Mouse (Mus musculus) midbrain, embryonic 14.5 days (tissue): ENCODE results near the gene Traf3ip1. TPM values are rescaled to one million over a fixed set of nuclear protein-coding genes. Genes with fewer than 3 reads are reported as not detected.

Experiments
- ATAC-seq: fragments of 200-750 bp; cut with Nextera tagmentation; 2 replicates; pipeline ENCODE4 v1.8.0; 2017; ENCODE audit warnings: moderate number of reproducible peaks, moderate library complexity; ENCODE audit not compliant: low FRiP score, low TSS enrichment
- DNase-seq: peaks from one replicate; pipeline ENCODE4 v3.0.0-alpha.2; 2015
- H3K27ac ChIP-seq: fragments of 300-500 bp; sonication (generic); replicated peaks from 2 replicates; pipeline ENCODE4 v1.5.1; 2014; ENCODE audit warnings: mild to moderate bottlenecking, low read depth, low read length, moderate library complexity
- H3K27me3 ChIP-seq: fragments of 300-500 bp; sonication (generic); 2 replicates; pipeline ENCODE4 v1.6.1; 2014; ENCODE audit warnings: low read length, control low read depth, mixed read lengths; ENCODE audit not compliant: control insufficient read depth, insufficient read depth
- H3K36me3 ChIP-seq: fragments of 300-500 bp; sonication (generic); 2 replicates; pipeline ENCODE4 v1.6.1; 2014; ENCODE audit warnings: low read length, control low read depth; ENCODE audit not compliant: control insufficient read depth, insufficient read depth
- H3K4me1 ChIP-seq: fragments of 300-500 bp; sonication (generic); 2 replicates; pipeline ENCODE4 v1.6.1; 2014; ENCODE audit warnings: mild to moderate bottlenecking, antibody characterized with exemption, low read length, control low read depth; ENCODE audit not compliant: control insufficient read depth, insufficient read depth
- H3K4me2 ChIP-seq: fragments of 300-500 bp; sonication (generic); 2 replicates; pipeline ENCODE4 v1.6.1; 2014; ENCODE audit warnings: mild to moderate bottlenecking, low read length, moderate library complexity
- H3K4me3 ChIP-seq: fragments of 300-500 bp; sonication (generic); replicated peaks from 2 replicates; pipeline ENCODE4 v1.5.1; 2014; ENCODE audit warnings: low read depth, low read length
- H3K9ac ChIP-seq: fragments of 300-500 bp; sonication (generic); replicated peaks from 2 replicates; pipeline ENCODE4 v1.6.1; 2014; ENCODE audit warnings: mild to moderate bottlenecking, low read length, moderate library complexity
- H3K9me3 ChIP-seq: fragments of 300-500 bp; sonication (generic); 2 replicates; pipeline ENCODE4 v1.6.1; 2016; ENCODE audit warnings: low read length, control low read depth, mixed read lengths; ENCODE audit not compliant: control insufficient read depth
- whole genome bisulfite sequencing: fragments of 180-500 bp; shearing (Covaris S2); extraction: QIAGEN DNeasy Blood & Tissue Kit; methylation state at CpG from one replicate; pipeline ENCODE4 v1.1.7; 2014; 5-methylcytosine and 5-hydroxymethylcytosine counted together
- polyA plus RNA-seq: library from polyadenylated mRNA; unstranded; fragments of >200 nt; fragmentation: Nextera tagmentation; extraction: Ambion mirVana; gene quantifications from 2 replicates; pipeline ENCODE4 v1.2.1, GENCODE M21; 2014

Traf3ip1 gene
- polyA plus RNA-seq, 1 experiment from 2014 or later = 9.2 TPM

DNA sequence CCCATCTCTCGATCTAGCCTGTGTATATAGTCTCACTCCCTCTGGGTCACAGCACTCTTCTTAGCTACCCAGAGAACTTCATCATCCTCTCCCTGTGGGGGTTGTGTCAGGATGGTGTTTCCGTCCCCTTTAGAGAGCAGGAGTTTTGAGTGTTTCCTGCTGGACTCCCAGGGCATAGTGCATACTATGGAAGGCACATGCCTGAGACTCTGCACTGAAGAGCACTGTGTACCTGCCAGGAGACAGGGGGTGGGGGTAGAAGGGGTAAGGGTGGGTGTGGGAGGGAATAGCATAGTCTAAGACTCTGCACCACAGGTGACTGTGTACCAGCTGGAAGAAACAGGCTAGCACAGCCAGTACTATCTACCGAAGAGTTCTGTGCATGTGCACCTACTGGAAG, 40.1 kb upstream of the Traf3ip1 start:
- Histone ChIP-seq H3K9me3 (no peaks in the 10 kb centered on the region), H3K27ac (no peak overlapping the region), H3K27me3 (no peaks in the 10 kb centered on the region; the same call in 1 of the 2 replicates), H3K4me2 (no peak overlapping the region), H3K36me3 (peaks cover 11% of the 10 kb centered on the region; the same call in 1 of the 2 replicates), H3K9ac (no peak overlapping the region), H3K4me3 (no peak overlapping the region), H3K4me1 (peaks cover 21% of the 10 kb centered on the region)
- WGBS = 92% methylated on average over 3 of the region's 3 CpGs
- ATAC-seq (no peak), DNase-seq (no peak)

DNA sequence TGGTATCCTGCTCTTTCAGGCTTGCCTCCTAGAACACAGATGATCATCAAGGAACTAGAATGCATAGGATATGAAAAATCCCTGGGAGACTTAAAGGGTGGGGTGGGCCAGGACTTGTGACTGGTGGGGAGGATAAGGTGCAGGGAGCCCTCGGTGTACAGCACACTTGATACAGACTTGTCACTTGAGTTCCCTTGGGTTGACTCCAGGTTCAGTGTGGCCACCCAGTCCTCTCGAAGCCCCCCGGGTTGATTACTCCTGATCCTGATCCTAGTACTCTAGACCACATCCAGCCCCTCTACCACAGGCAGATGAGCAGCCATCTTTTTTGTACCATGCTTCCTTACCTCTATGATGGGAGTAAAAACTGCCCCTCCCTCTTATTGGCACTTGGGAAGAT, 39.5 kb upstream of the Traf3ip1 start:
- no peak overlapping the region for H3K27ac ChIP-seq

DNA sequence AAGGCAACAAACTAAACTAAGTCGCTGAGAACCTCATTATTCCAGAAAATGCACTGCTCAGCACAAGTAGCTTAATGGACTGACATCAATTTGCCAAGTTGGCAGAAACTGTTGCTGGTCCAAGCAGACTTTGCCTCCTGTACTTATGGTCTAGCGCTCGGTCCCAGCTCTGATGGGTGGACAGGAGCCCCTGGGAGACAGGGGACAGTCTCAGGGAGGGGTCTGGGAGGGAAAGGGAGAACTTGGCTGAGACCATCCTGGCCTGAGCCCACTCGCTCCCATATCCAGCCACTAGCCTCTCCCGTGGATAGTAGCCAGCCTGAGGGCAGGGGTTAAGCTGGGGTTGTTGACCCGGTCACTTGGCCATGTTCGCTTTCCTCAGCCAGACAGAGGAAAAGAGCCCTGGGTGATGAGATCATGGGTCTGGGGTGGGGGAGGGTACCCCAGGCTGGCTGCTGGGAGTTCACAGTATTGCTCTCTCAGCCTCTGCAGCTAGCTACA, 38.7 kb upstream of the Traf3ip1 start:
- no peak overlapping the region for H3K9ac ChIP-seq
- DNase-seq = peak; percentile 18

More for the DNA sequence above, 39.5 kb upstream of the Traf3ip1 start:
- DNase-seq (no peak), ATAC-seq (no peak)
- 96% methylated on average over 3 of the region's 3 CpGs for WGBS
- Histone ChIP-seq H3K9ac (no peak overlapping the region), H3K4me2 (no peak overlapping the region), H3K9me3 (no peaks in the 10 kb centered on the region), H3K27me3 (no peaks in the 10 kb centered on the region; the same call in 1 of the 2 replicates), H3K4me3 (no peak overlapping the region), H3K4me1 (peaks cover 24% of the 10 kb centered on the region), H3K36me3 (peaks cover 7% of the 10 kb centered on the region; the same call in 1 of the 2 replicates)

DNA sequence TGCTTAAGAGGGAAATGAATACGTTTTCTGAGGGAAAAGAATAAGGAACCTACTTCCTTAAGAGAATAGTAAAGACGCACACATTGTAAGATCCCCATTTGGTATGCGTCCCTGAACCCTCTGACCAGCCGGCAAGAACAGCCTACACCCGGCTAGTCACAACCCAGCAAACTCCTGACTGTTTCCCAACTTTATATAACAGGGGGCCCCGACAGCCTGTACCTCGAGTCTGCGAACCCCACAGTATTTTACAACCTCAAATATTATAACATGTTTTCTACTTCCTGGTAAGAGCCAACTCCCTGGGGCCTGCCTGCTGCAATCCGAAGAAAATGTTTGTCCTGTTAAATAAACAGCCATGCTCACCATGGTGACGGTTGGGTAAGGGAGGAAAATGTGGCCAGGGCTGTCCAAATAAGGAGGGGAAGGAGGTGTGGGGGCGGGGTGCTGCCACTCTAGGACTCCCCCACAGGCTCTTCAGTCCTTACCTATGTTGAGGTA, 38.1 kb upstream of the Traf3ip1 start:
- no peaks in the 10 kb centered on the region; the same call in 1 of the 2 replicates for H3K27me3 ChIP-seq
- H3K4me2 ChIP-seq = peak overlapping the region; percentile 24; the same call in 1 of the 2 replicates
- H3K4me1 ChIP-seq = peaks cover 28% of the 10 kb centered on the region
- no peaks in the 10 kb centered on the region for H3K9me3 ChIP-seq
- H3K36me3 ChIP-seq = no peaks in the 10 kb centered on the region
- no peak for ATAC-seq
- WGBS = 22% methylated on average over 11 of the region's 11 CpGs
- no peak overlapping the region for H3K4me3 ChIP-seq
- H3K9ac ChIP-seq = no peak overlapping the region; the same call in 1 of the 2 replicates
- peak; percentile 61 for DNase-seq
- no peak overlapping the region for H3K27ac ChIP-seq

More for the DNA sequence above, 38.7 kb upstream of the Traf3ip1 start:
- ATAC-seq = no peak
- Histone ChIP-seq H3K9me3 (no peaks in the 10 kb centered on the region), H3K27me3 (no peaks in the 10 kb centered on the region; the same call in 1 of the 2 replicates), H3K4me2 (0 out of 2 replicates have a peak overlapping the region, but pooled peaks have one; percentile 24), H3K36me3 (no peaks in the 10 kb centered on the region; the same call in 1 of the 2 replicates), H3K4me1 (peaks cover 28% of the 10 kb centered on the region), H3K27ac (no peak overlapping the region), H3K4me3 (no peak overlapping the region)
- 36% methylated on average over 7 of the region's 7 CpGs for WGBS

DNA sequence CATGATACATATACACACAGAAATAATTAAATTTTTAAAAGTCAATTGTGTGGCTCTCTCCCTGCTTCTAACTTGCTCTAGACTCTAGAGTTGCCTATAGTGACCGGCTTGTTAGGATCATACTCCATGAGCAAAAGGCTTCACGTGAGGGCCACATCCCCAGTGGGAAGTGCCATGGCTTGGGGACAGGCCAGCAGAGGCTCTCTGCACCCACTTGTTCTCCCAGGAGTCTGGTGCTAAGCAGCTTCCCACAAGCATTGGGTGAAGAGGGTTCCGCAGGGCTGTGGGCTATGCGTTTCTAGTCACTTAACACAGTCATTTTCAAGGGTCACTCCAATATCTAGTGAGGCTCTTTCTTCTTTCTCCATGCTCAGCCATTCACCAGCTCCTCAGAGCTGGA, 37.3 kb upstream of the Traf3ip1 start:
- H3K27ac ChIP-seq = no peak overlapping the region
- no peaks in the 10 kb centered on the region for H3K36me3 ChIP-seq
- H3K4me1 ChIP-seq = peaks cover 28% of the 10 kb centered on the region
- no peak overlapping the region for H3K4me2 ChIP-seq
- no peak overlapping the region for H3K4me3 ChIP-seq
- 96% methylated on average over 4 of the region's 4 CpGs for WGBS
- ATAC-seq = no peak
- no peak for DNase-seq
- H3K9ac ChIP-seq = no peak overlapping the region
- H3K27me3 ChIP-seq = no peaks in the 10 kb centered on the region; the same call in 1 of the 2 replicates
- H3K9me3 ChIP-seq = no peaks in the 10 kb centered on the region

DNA sequence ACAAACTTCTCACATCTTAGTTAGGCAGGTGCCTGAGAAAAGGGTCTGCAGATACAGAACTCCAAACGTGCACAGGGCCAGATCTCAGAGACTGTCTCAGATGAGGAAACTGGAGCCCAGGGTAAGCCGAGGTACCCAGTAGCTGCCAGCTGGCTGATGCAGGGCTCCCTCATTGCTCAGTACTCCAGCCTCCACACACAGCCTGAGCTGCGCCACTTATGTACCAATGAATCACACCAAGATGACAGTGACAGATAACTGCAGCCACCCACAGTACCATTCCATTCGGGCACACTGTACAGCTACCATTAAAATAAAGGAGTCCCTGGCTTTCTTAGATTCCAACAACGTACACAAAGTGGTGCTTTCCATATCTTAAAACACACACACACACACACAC, 36.7 kb upstream of the Traf3ip1 start:
- Histone ChIP-seq H3K4me1 (peaks cover 28% of the 10 kb centered on the region), H3K9me3 (no peaks in the 10 kb centered on the region), H3K27ac (no peak overlapping the region), H3K27me3 (no peaks in the 10 kb centered on the region; the same call in 1 of the 2 replicates), H3K4me2 (peak overlapping the region; percentile 87), H3K9ac (no peak overlapping the region), H3K36me3 (no peaks in the 10 kb centered on the region), H3K4me3 (no peak overlapping the region)
- WGBS = 75% methylated on average over 5 of the region's 5 CpGs
- DNase-seq (no peak), ATAC-seq (no peak)

DNA sequence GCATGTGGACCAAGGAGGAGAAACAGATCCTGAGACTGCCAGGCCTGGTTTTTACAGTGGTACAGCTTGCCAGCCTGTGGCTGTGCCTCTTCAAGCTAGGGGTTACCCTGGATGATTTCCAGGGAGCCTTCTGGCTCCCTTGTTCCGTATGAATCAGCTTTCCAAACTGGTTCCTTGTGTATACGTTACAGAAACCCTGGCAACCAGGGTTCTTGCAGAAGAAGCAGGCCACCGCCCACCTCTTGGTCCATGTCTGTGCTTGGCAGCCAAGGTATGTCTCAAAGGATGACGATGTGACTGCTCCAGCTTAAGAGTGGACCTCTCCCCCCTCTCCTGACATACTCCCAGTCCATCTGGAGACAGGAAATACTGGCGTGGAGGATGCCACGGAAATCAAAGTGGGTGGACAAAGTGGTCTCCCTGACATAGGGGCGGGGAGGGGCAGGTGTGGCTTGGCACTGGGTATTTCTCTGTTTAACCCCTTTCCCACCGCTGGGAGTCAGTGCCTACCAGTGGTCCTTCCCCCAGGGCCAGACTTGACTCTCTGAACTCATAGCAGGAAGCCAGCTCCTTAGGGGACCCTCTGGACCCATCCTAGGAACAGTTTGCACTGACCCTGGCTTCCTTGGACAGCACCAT, 36.1 kb upstream of the Traf3ip1 start:
- peaks cover 28% of the 10 kb centered on the region for H3K4me1 ChIP-seq
- H3K27ac ChIP-seq = peak overlapping the region; percentile 76; the same call in 1 of the 2 replicates
- H3K4me2 ChIP-seq = peak overlapping the region; percentile 87
- H3K9ac ChIP-seq = peak overlapping the region; percentile 57
- no peaks in the 10 kb centered on the region; the same call in 1 of the 2 replicates for H3K27me3 ChIP-seq
- H3K4me3 ChIP-seq = peak overlapping the region; percentile 71
- WGBS = 20% methylated on average over 8 of the region's 8 CpGs
- no peak for ATAC-seq
- H3K36me3 ChIP-seq = no peaks in the 10 kb centered on the region
- DNase-seq = peak; percentile 63
- H3K9me3 ChIP-seq = no peaks in the 10 kb centered on the region

DNA sequence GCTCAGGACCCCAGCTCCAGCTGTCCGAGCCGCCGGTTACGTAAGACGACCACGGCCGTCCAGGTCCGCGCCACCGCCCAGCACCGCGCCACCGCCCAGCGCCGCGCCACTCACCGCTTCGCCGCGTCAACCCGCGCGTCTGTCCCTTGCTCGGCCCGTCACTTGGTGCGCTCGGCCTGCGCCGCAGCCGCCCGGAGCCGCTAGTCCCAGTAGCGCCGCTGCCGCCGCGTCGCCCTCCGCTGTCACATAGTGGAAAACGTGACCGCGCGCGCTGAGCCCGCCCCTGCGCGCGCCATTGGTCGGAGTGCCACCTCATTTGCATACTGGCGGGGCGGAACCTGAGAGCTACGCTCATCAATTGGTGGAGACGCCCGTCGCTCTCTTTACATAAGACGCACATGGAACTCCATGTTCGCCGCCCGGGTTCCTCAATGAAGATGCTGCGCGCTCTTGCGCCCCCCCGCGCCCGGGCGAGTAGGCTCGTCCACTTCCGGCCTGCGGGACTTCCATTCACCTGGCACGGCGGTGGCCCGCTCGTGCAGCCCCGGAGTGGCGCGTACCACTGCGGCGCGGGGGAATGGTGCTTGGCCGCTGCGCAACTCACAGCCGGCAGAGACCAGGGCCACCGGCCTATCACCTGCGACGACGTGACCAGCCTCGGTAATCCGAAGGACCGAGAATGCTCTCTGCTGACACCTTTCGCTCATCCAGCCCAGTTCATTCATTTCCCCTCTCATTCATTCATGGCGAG, 35.2 kb upstream of the Traf3ip1 start, which contains the start of gene Per2:
Per2 (minus strand) TSS at position 266 of the 751 bp plus-strand sequence.
- Histone ChIP-seq H3K4me1 (peaks cover 28% of the 10 kb centered on the region), H3K4me2 (peak within 1 kb of the TSS; percentile 87), H3K4me3 (peak within 1 kb of the TSS; percentile 71), H3K9me3 (no peaks in the 10 kb centered on the region), H3K27ac (peak within 1 kb of the TSS; percentile 78), H3K27me3 (no peaks in the 10 kb centered on the region; the same call in 1 of the 2 replicates), H3K9ac (peak within 1 kb of the TSS; percentile 58), H3K36me3 (no peaks in the 10 kb centered on the region)
- DNase-seq (peak; percentile 100), ATAC-seq (peak; percentile 97)
- under 1% methylated on average over 91 of the region's 91 CpGs for WGBS
